Mouse (Mus musculus): ENCODE data around the gene Oxa1l. TPM values are rescaled to one million over a fixed set of nuclear protein-coding genes. Genes with fewer than 3 reads are reported as not detected.

The Oxa1l gene
- polyA plus RNA-seq, 1 experiment from 2014 or later = 54.1 TPM

GRCm38 (mm10) chr14:54397872-54398527 is 37.4 kb downstream of the Oxa1l start:
- H3K4me3 ChIP-seq = no peak overlapping the region
- H3K4me1 ChIP-seq = no peaks in the 10 kb centered on the region
- 83% methylated on average over 7 of the region's 7 CpGs for WGBS
- H3K36me3 ChIP-seq = no peaks in the 10 kb centered on the region
- H3K27me3 ChIP-seq (ENCODE audit: low read depth, poor library complexity, severe bottlenecking) = no peaks in the 10 kb centered on the region
- H3K9me3 ChIP-seq (replicated peaks) = no peaks in the 10 kb centered on the region
- H3K27ac ChIP-seq (replicated peaks) = no peak overlapping the region
- DNase-seq (ENCODE audit: low spot score) = no peak

- Histone ChIP-seq H3K4me1 (no peaks in the 10 kb centered on the region), H3K27ac (replicated peaks) (no peak overlapping the region), H3K4me3 (no peak overlapping the region), H3K27me3 (ENCODE audit: low read depth, poor library complexity, severe bottlenecking) (no peaks in the 10 kb centered on the region), H3K9me3 (replicated peaks) (no peaks in the 10 kb centered on the region), H3K36me3 (no peaks in the 10 kb centered on the region)
- no peak for DNase-seq (ENCODE audit: low spot score)
- WGBS = 83% methylated on average over 7 of the region's 7 CpGs
These were observed 37.9 kb downstream of the Oxa1l start for GRCm38 (mm10) chr14:54398528-54398916.

- no peaks in the 10 kb centered on the region for H3K9me3 ChIP-seq (replicated peaks)
- H3K27me3 ChIP-seq (ENCODE audit: low read depth, poor library complexity, severe bottlenecking) = no peaks in the 10 kb centered on the region
- H3K4me1 ChIP-seq = no peaks in the 10 kb centered on the region
- no peak overlapping the region for H3K27ac ChIP-seq (replicated peaks)
- no peak for DNase-seq (ENCODE audit: low spot score)
- 58% methylated on average over 8 of the region's 8 CpGs for WGBS
- no peaks in the 10 kb centered on the region for H3K36me3 ChIP-seq
- H3K4me3 ChIP-seq = no peak overlapping the region
These were observed 38.3 kb downstream of the Oxa1l start for GRCm38 (mm10) chr14:54398921-54399382.

GRCm38 (mm10) chr14:54401723-54402122 is 41.1 kb downstream of the Oxa1l start:
- no peak for DNase-seq (ENCODE audit: low spot score)
- 86% methylated on average over 3 of the region's 3 CpGs for WGBS
- no peaks in the 10 kb centered on the region for H3K9me3 ChIP-seq (replicated peaks)
- no peak overlapping the region for H3K4me3 ChIP-seq
- H3K27me3 ChIP-seq (ENCODE audit: low read depth, poor library complexity, severe bottlenecking) = no peaks in the 10 kb centered on the region
- no peaks in the 10 kb centered on the region for H3K36me3 ChIP-seq
- H3K4me1 ChIP-seq = no peaks in the 10 kb centered on the region
- H3K27ac ChIP-seq (replicated peaks) = no peak overlapping the region

- Histone ChIP-seq H3K36me3 (no peaks in the 10 kb centered on the region), H3K4me3 (no peak overlapping the region), H3K4me1 (peaks cover 16% of the 10 kb centered on the region), H3K9me3 (replicated peaks) (no peaks in the 10 kb centered on the region), H3K27me3 (ENCODE audit: low read depth, poor library complexity, severe bottlenecking) (peaks cover 17% of the 10 kb centered on the region), H3K27ac (replicated peaks) (no peak overlapping the region)
- no peak for DNase-seq (ENCODE audit: low spot score)
- WGBS = 83% methylated on average over 25 of the region's 25 CpGs
These were observed 47.9 kb downstream of the Oxa1l start for GRCm38 (mm10) chr14:54408336-54409056.

- H3K27ac ChIP-seq (replicated peaks) = no peak overlapping the region
- 84% methylated on average over 7 of the region's 7 CpGs for WGBS
- no peak overlapping the region for H3K4me3 ChIP-seq
- no peak for DNase-seq (ENCODE audit: low spot score)
- H3K4me1 ChIP-seq = peaks cover 22% of the 10 kb centered on the region
- peaks cover 23% of the 10 kb centered on the region for H3K27me3 ChIP-seq (ENCODE audit: low read depth, poor library complexity, severe bottlenecking)
- no peaks in the 10 kb centered on the region for H3K36me3 ChIP-seq
- H3K9me3 ChIP-seq (replicated peaks) = no peaks in the 10 kb centered on the region
These were observed 48.5 kb downstream of the Oxa1l start for GRCm38 (mm10) chr14:54409057-54409645.

GRCm38 (mm10) chr14:54409980-54410810 is 49.6 kb downstream of the Oxa1l start:
- Histone ChIP-seq H3K27ac (replicated peaks) (peak overlapping the region; percentile 53), H3K9me3 (replicated peaks) (no peaks in the 10 kb centered on the region), H3K27me3 (ENCODE audit: low read depth, poor library complexity, severe bottlenecking) (peaks cover 34% of the 10 kb centered on the region), H3K36me3 (no peaks in the 10 kb centered on the region), H3K4me1 (peaks cover 27% of the 10 kb centered on the region), H3K4me3 (no peak overlapping the region)
- DNase-seq (ENCODE audit: low spot score) = no peak
- whole genome bisulfite sequencing = 45% methylated on average over 17 of the region's 17 CpGs

GRCm38 (mm10) chr14:54412000-54412576 is 51.5 kb downstream of the Oxa1l start:
- WGBS = 31% methylated on average over 9 of the region's 9 CpGs
- Histone ChIP-seq H3K36me3 (no peaks in the 10 kb centered on the region), H3K9me3 (replicated peaks) (no peaks in the 10 kb centered on the region), H3K4me1 (peaks cover 36% of the 10 kb centered on the region), H3K27me3 (ENCODE audit: low read depth, poor library complexity, severe bottlenecking) (peaks cover 51% of the 10 kb centered on the region), H3K4me3 (no peak overlapping the region), H3K27ac (replicated peaks) (no peak overlapping the region)
- no peak for DNase-seq (ENCODE audit: low spot score)

- WGBS = 36% methylated on average over 2 of the region's 2 CpGs
- DNase-seq (ENCODE audit: low spot score) = peak; percentile 53
- H3K4me3 ChIP-seq = no peak overlapping the region
- H3K27me3 ChIP-seq (ENCODE audit: low read depth, poor library complexity, severe bottlenecking) = peaks cover 57% of the 10 kb centered on the region
- no peaks in the 10 kb centered on the region for H3K9me3 ChIP-seq (replicated peaks)
- no peak overlapping the region for H3K27ac ChIP-seq (replicated peaks)
- peaks cover 42% of the 10 kb centered on the region for H3K4me1 ChIP-seq
- H3K36me3 ChIP-seq = no peaks in the 10 kb centered on the region
These were observed 52.1 kb downstream of the Oxa1l start for GRCm38 (mm10) chr14:54412629-54413170.

- Histone ChIP-seq H3K4me3 (peak overlapping the region; percentile 7), H3K36me3 (no peaks in the 10 kb centered on the region), H3K27ac (replicated peaks) (0 out of 2 replicates have a peak overlapping the region, but pooled peaks have one; percentile 14), H3K27me3 (ENCODE audit: low read depth, poor library complexity, severe bottlenecking) (peaks cover 61% of the 10 kb centered on the region), H3K4me1 (peaks cover 44% of the 10 kb centered on the region), H3K9me3 (replicated peaks) (no peaks in the 10 kb centered on the region)
- DNase-seq (ENCODE audit: low spot score) = peak; percentile 34
- 7% methylated on average over 18 of the region's 18 CpGs for WGBS
These were observed 53.5 kb downstream of the Oxa1l start for GRCm38 (mm10) chr14:54413877-54414700.

- WGBS = 7% methylated on average over 13 of the region's 13 CpGs
- Histone ChIP-seq H3K4me1 (peaks cover 35% of the 10 kb centered on the region), H3K36me3 (no peaks in the 10 kb centered on the region), H3K4me3 (no peak overlapping the region), H3K9me3 (replicated peaks) (no peaks in the 10 kb centered on the region), H3K27me3 (ENCODE audit: low read depth, poor library complexity, severe bottlenecking) (peaks cover 59% of the 10 kb centered on the region), H3K27ac (replicated peaks) (no peak overlapping the region)
- no peak for DNase-seq (ENCODE audit: low spot score)
These were observed 54.8 kb downstream of the Oxa1l start for GRCm38 (mm10) chr14:54415241-54416020.

Data from midbrain, embryonic 10.5 days (tissue).